Mouse (Mus musculus): ENCODE data around the gene Mbtps1. TPM values are rescaled to one million over a fixed set of nuclear protein-coding genes. Genes with fewer than 3 reads are reported as not detected.

The Mbtps1 gene
- total and polyA plus RNA-seq, 2 experiments from 2014 or later, result 48.0 to 72.4 TPM

GRCm38 (mm10) chr8:119478684-119479083 lies 79.9 kb downstream of the Mbtps1 start:
- no peak for DNase-seq
- no peak for TF ChIP-seq CTCF (IDR thresholded peaks at IDR 0.05; ENCODE audit: low read depth)
- H3K27me3 ChIP-seq (ENCODE audit: insufficient read depth, low read length), result no peaks in the 10 kb centered on the region
- no peak for ATAC-seq
- H3K36me3 ChIP-seq (ENCODE audit: insufficient read depth), result no peaks in the 10 kb centered on the region
- 26% methylated on average over 5 of the region's 5 CpGs for WGBS
- no peak overlapping the region for H3K27ac ChIP-seq (ENCODE audit: low read depth, low read length)
- H3K9ac ChIP-seq, result no peak overlapping the region
- H3K4me1 ChIP-seq (ENCODE audit: insufficient read depth), result no peaks in the 10 kb centered on the region
- no peak overlapping the region for H3K4me3 ChIP-seq (ENCODE audit: low read depth, low read length)
- no peak overlapping the region for H3K4me2 ChIP-seq (ENCODE audit: low read depth)
- H3K9me3 ChIP-seq (ENCODE audit: low read length), result no peaks in the 10 kb centered on the region

GRCm38 (mm10) chr8:119468091-119468490 lies 90.4 kb downstream of the Mbtps1 start:
- Histone ChIP-seq H3K36me3 (ENCODE audit: insufficient read depth) (no peaks in the 10 kb centered on the region), H3K4me2 (ENCODE audit: low read depth) (no peak overlapping the region), H3K27me3 (ENCODE audit: insufficient read depth, low read length) (no peaks in the 10 kb centered on the region), H3K9ac (no peak overlapping the region), H3K4me3 (ENCODE audit: low read depth, low read length) (no peak overlapping the region), H3K9me3 (ENCODE audit: low read length) (no peaks in the 10 kb centered on the region), H3K27ac (ENCODE audit: low read depth, low read length) (no peak overlapping the region), H3K4me1 (ENCODE audit: insufficient read depth) (peaks cover 16% of the 10 kb centered on the region)
- WGBS, result 81% methylated on average over 8 of the region's 8 CpGs
- no peak for TF ChIP-seq CTCF (IDR thresholded peaks at IDR 0.05; ENCODE audit: low read depth)
- ATAC-seq (no peak), DNase-seq (no peak)

- WGBS, result 62% methylated on average over 10 of the region's 10 CpGs
- H3K4me2 ChIP-seq (ENCODE audit: low read depth), result no peak overlapping the region
- no peak overlapping the region for H3K4me3 ChIP-seq (ENCODE audit: low read depth, low read length)
- no peak for DNase-seq
- no peak for TF ChIP-seq CTCF (IDR thresholded peaks at IDR 0.05; ENCODE audit: low read depth)
- no peak overlapping the region for H3K9ac ChIP-seq
- peak overlapping the region; percentile 29; the same call in 1 of the 2 replicates for H3K27ac ChIP-seq (ENCODE audit: low read depth, low read length)
- no peaks in the 10 kb centered on the region for H3K36me3 ChIP-seq (ENCODE audit: insufficient read depth)
- H3K4me1 ChIP-seq (ENCODE audit: insufficient read depth), result peaks cover 16% of the 10 kb centered on the region
- no peaks in the 10 kb centered on the region for H3K27me3 ChIP-seq (ENCODE audit: insufficient read depth, low read length)
- H3K9me3 ChIP-seq (ENCODE audit: low read length), result no peaks in the 10 kb centered on the region
- no peak for ATAC-seq
Measured at GRCm38 (mm10) chr8:119466794-119467193, 91.7 kb downstream of the Mbtps1 start.

- no peak overlapping the region for H3K4me3 ChIP-seq (ENCODE audit: low read depth, low read length)
- WGBS, result 4% methylated on average over 18 of the region's 18 CpGs
- no peak overlapping the region for H3K27ac ChIP-seq (ENCODE audit: low read depth, low read length)
Measured at GRCm38 (mm10) chr8:119466105-119466504, 92.4 kb downstream of the Mbtps1 start.

GRCm38 (mm10) chr8:119463709-119464108 lies 94.8 kb downstream of the Mbtps1 start:
- TF ChIP-seq CTCF (IDR thresholded peaks at IDR 0.05; ENCODE audit: low read depth), result no peak
- ATAC-seq, result no peak
- no peaks in the 10 kb centered on the region for H3K27me3 ChIP-seq (ENCODE audit: insufficient read depth, low read length)
- DNase-seq, result no peak
- H3K27ac ChIP-seq (ENCODE audit: low read depth, low read length), result no peak overlapping the region
- H3K36me3 ChIP-seq (ENCODE audit: insufficient read depth), result no peaks in the 10 kb centered on the region
- no peaks in the 10 kb centered on the region for H3K9me3 ChIP-seq (ENCODE audit: low read length)
- peaks cover 16% of the 10 kb centered on the region for H3K4me1 ChIP-seq (ENCODE audit: insufficient read depth)
- no peak overlapping the region for H3K9ac ChIP-seq
- no peak overlapping the region for H3K4me2 ChIP-seq (ENCODE audit: low read depth)
- WGBS, result 38% methylated on average over 7 of the region's 7 CpGs
- H3K4me3 ChIP-seq (ENCODE audit: low read depth, low read length), result no peak overlapping the region

More at GRCm38 (mm10) chr8:119466105-119466504, 92.4 kb downstream of the Mbtps1 start:
- no peak for TF ChIP-seq CTCF (IDR thresholded peaks at IDR 0.05; ENCODE audit: low read depth)
- no peaks in the 10 kb centered on the region for H3K9me3 ChIP-seq (ENCODE audit: low read length)
- peak; percentile 91 for ATAC-seq
- peaks cover 16% of the 10 kb centered on the region for H3K4me1 ChIP-seq (ENCODE audit: insufficient read depth)
- peak; percentile 79 for DNase-seq
- H3K27me3 ChIP-seq (ENCODE audit: insufficient read depth, low read length), result no peaks in the 10 kb centered on the region
- no peaks in the 10 kb centered on the region for H3K36me3 ChIP-seq (ENCODE audit: insufficient read depth)
- H3K9ac ChIP-seq, result 0 out of 2 replicates have a peak overlapping the region, but pooled peaks have one; percentile 22
- H3K4me2 ChIP-seq (ENCODE audit: low read depth), result peak overlapping the region; percentile 42

- peak; percentile 72 for DNase-seq
- H3K27me3 ChIP-seq (ENCODE audit: insufficient read depth, low read length), result no peaks in the 10 kb centered on the region
- no peak for ATAC-seq
- H3K4me2 ChIP-seq (ENCODE audit: low read depth), result no peak overlapping the region
- no peaks in the 10 kb centered on the region for H3K9me3 ChIP-seq (ENCODE audit: low read length)
- H3K9ac ChIP-seq, result no peak overlapping the region
- H3K4me3 ChIP-seq (ENCODE audit: low read depth, low read length), result no peak overlapping the region
- peaks cover 11% of the 10 kb centered on the region for H3K4me1 ChIP-seq (ENCODE audit: insufficient read depth)
- 20% methylated on average over 9 of the region's 9 CpGs for WGBS
- no peak overlapping the region for H3K27ac ChIP-seq (ENCODE audit: low read depth, low read length)
- no peak for TF ChIP-seq CTCF (IDR thresholded peaks at IDR 0.05; ENCODE audit: low read depth)
- H3K36me3 ChIP-seq (ENCODE audit: insufficient read depth), result no peaks in the 10 kb centered on the region
Measured at GRCm38 (mm10) chr8:119461356-119461755, 97.2 kb downstream of the Mbtps1 start.

GRCm38 (mm10) chr8:119459724-119460123 lies 98.8 kb downstream of the Mbtps1 start:
- DNase-seq (peak; percentile 47), ATAC-seq (peak; percentile 69)
- Histone ChIP-seq H3K4me1 (ENCODE audit: insufficient read depth) (no peaks in the 10 kb centered on the region), H3K4me3 (ENCODE audit: low read depth, low read length) (no peak overlapping the region), H3K27me3 (ENCODE audit: insufficient read depth, low read length) (no peaks in the 10 kb centered on the region), H3K9ac (no peak overlapping the region), H3K4me2 (ENCODE audit: low read depth) (peak overlapping the region; percentile 15; the same call in 1 of the 2 replicates), H3K27ac (ENCODE audit: low read depth, low read length) (0 out of 2 replicates have a peak overlapping the region, but pooled peaks have one; percentile 5), H3K9me3 (ENCODE audit: low read length) (no peaks in the 10 kb centered on the region), H3K36me3 (ENCODE audit: insufficient read depth) (no peaks in the 10 kb centered on the region)
- WGBS, result 29% methylated on average over 16 of the region's 16 CpGs
- no peak for TF ChIP-seq CTCF (IDR thresholded peaks at IDR 0.05; ENCODE audit: low read depth)

Other genes with a start within 250 kb of the Mbtps1 start
- 390 and 481 TPM in 2 replicates for gene Hsbp1, start 214.2 kb downstream of the Mbtps1 start, total RNA-seq (2014; rRNA removed)
- 972 and 1,071 TPM in 2 replicates for gene Hsbp1, start 214.2 kb downstream of the Mbtps1 start, polyA plus RNA-seq (2015; fragmentation: Nextera tagmentation; extraction: Ambion mirVana)
- gene Mlycd, start 163.9 kb downstream of the Mbtps1 start, total RNA-seq (2014; rRNA removed), result 27.6 and 27.9 TPM in 2 replicates
- 20.3 and 21.3 TPM in 2 replicates for gene Mlycd, start 163.9 kb downstream of the Mbtps1 start, polyA plus RNA-seq (2015; fragmentation: Nextera tagmentation; extraction: Ambion mirVana)
- gene Osgin1, start 124.6 kb downstream of the Mbtps1 start, total RNA-seq (2014; rRNA removed), result not detected in 2 replicates
- gene Osgin1, start 124.6 kb downstream of the Mbtps1 start, polyA plus RNA-seq (2015; fragmentation: Nextera tagmentation; extraction: Ambion mirVana), result 0.12 and 0.19 TPM in 2 replicates
- 41.1 and 58.5 TPM in 2 replicates for gene Necab2, start 112.0 kb downstream of the Mbtps1 start, total RNA-seq (2014; rRNA removed)
- gene Necab2, start 112.0 kb downstream of the Mbtps1 start, polyA plus RNA-seq (2015; fragmentation: Nextera tagmentation; extraction: Ambion mirVana), result 35.0 and 56.1 TPM in 2 replicates
- gene Slc38a8, start 57.0 kb downstream of the Mbtps1 start, total RNA-seq (2014; rRNA removed), result not detected in 2 replicates
- gene Slc38a8, start 57.0 kb downstream of the Mbtps1 start, polyA plus RNA-seq (2015; fragmentation: Nextera tagmentation; extraction: Ambion mirVana), result 0.12 TPM in 1 of 2 replicates, not detected in the other
- gene Hsdl1, start 16.4 kb upstream of the Mbtps1 start, total RNA-seq (2014; rRNA removed), result 144 and 158 TPM in 2 replicates
- gene Hsdl1, start 16.4 kb upstream of the Mbtps1 start, polyA plus RNA-seq (2015; fragmentation: Nextera tagmentation; extraction: Ambion mirVana), result 144 and 164 TPM in 2 replicates
- 0.08 TPM in 1 of 2 replicates, not detected in the other for gene Dnaaf1, start 16.5 kb upstream of the Mbtps1 start, total RNA-seq (2014; rRNA removed)
- 0.38 and 0.98 TPM in 2 replicates for gene Dnaaf1, start 16.5 kb upstream of the Mbtps1 start, polyA plus RNA-seq (2015; fragmentation: Nextera tagmentation; extraction: Ambion mirVana)
- 17.6 and 21.1 TPM in 2 replicates for gene Taf1c, start 46.5 kb upstream of the Mbtps1 start, total RNA-seq (2014; rRNA removed)
- gene Taf1c, start 46.5 kb upstream of the Mbtps1 start, polyA plus RNA-seq (2015; fragmentation: Nextera tagmentation; extraction: Ambion mirVana), result 10.1 and 10.9 TPM in 2 replicates
- gene Adad2, start 54.0 kb upstream of the Mbtps1 start, total RNA-seq (2014; rRNA removed), result not detected in 2 replicates
- gene Adad2, start 54.0 kb upstream of the Mbtps1 start, polyA plus RNA-seq (2015; fragmentation: Nextera tagmentation; extraction: Ambion mirVana), result 0.09 and 0.16 TPM in 2 replicates
- gene Kcng4, start 76.9 kb upstream of the Mbtps1 start, total RNA-seq (2014; rRNA removed), result 0.38 and 1.5 TPM in 2 replicates
- 0.34 and 0.90 TPM in 2 replicates for gene Kcng4, start 76.9 kb upstream of the Mbtps1 start, polyA plus RNA-seq (2015; fragmentation: Nextera tagmentation; extraction: Ambion mirVana)
- 8.6 and 8.9 TPM in 2 replicates for gene Wfdc1, start 107.6 kb upstream of the Mbtps1 start, total RNA-seq (2014; rRNA removed)
- gene Wfdc1, start 107.6 kb upstream of the Mbtps1 start, polyA plus RNA-seq (2015; fragmentation: Nextera tagmentation; extraction: Ambion mirVana), result 8.3 and 9.0 TPM in 2 replicates
- gene Atp2c2, start 141.3 kb upstream of the Mbtps1 start, total RNA-seq (2014; rRNA removed), result not detected in 2 replicates
- gene Atp2c2, start 141.3 kb upstream of the Mbtps1 start, polyA plus RNA-seq (2015; fragmentation: Nextera tagmentation; extraction: Ambion mirVana), result 0.15 and 0.22 TPM in 2 replicates
- gene Tldc1, start 219.7 kb upstream of the Mbtps1 start, total RNA-seq (2014; rRNA removed), result 21.0 and 21.1 TPM in 2 replicates
- gene Tldc1, start 219.7 kb upstream of the Mbtps1 start, polyA plus RNA-seq (2015; fragmentation: Nextera tagmentation; extraction: Ambion mirVana), result 6.8 and 9.4 TPM in 2 replicates